Mouse (Mus musculus) layer of hippocampus, postnatal 10 days (tissue): Measurements from ENCODE around the gene Blmh. TPM values are rescaled to one million over a fixed set of nuclear protein-coding genes. Genes with fewer than 3 reads are reported as not detected.
A peak's percentile ranks its signal among the peaks of the same experiment; 100 is the strongest.
"Not testable (repeated sequence)": the region's sequence is repeated elsewhere in the genome, so short reads cannot be mapped to it uniquely, and the experiment has no call there.

Experiments used
- DNase-seq, 2 experiments: peaks; one replicate each; pipeline ENCODE4 v3.0.0; 2021; ENCODE audit warnings: low spot score in 2 of 2
- total RNA-seq, 2 experiments: library from RNA; stranded (reverse); gene quantifications; 2 replicates each; pipeline ENCODE4 v1.2.3; 2021

Blmh gene
- total RNA-seq, 2 experiments from 2014 or later: 85.0 to 91.7 TPM

- no peak for DNase-seq
These were observed 7.9 kb upstream of the Blmh start for GRCm38 (mm10) chr11:76916539-76917229.

- no peak for DNase-seq
These were observed 7.4 kb upstream of the Blmh start for GRCm38 (mm10) chr11:76917230-76917548.

- DNase-seq: no peak
These were observed 4.0 kb upstream of the Blmh start for GRCm38 (mm10) chr11:76920607-76921006.

GRCm38 (mm10) chr11:76928586-76928985 lies 4.0 kb downstream of the Blmh start:
- DNase-seq: not testable (repeated sequence)

- no peak for DNase-seq
These were observed 8.6 kb downstream of the Blmh start for GRCm38 (mm10) chr11:76933209-76933608.

- DNase-seq: no peak
These were observed 12.0 kb downstream of the Blmh start for GRCm38 (mm10) chr11:76936578-76936977.

- DNase-seq: no peak
These were observed 20.2 kb downstream of the Blmh start for GRCm38 (mm10) chr11:76944839-76945238.

- peak; percentile 95 to 96 for DNase-seq
These were observed 21.0 kb downstream of the Blmh start for GRCm38 (mm10) chr11:76945386-76946202.

GRCm38 (mm10) chr11:76946203-76946585 lies 21.6 kb downstream of the Blmh start:
- peak in 1 of 2 experiments; percentile 18 for DNase-seq

GRCm38 (mm10) chr11:76953536-76953935 lies 28.9 kb downstream of the Blmh start:
- DNase-seq: no peak

GRCm38 (mm10) chr11:76965703-76966102 lies 41.1 kb downstream of the Blmh start:
- DNase-seq: no peak

GRCm38 (mm10) chr11:76970328-76970727 lies 45.7 kb downstream of the Blmh start:
- no peak for DNase-seq

- DNase-seq: no peak
These were observed 50.2 kb downstream of the Blmh start for GRCm38 (mm10) chr11:76974680-76975319.

GRCm38 (mm10) chr11:76981570-76982141 lies 57.0 kb downstream of the Blmh start:
- DNase-seq: no peak

GRCm38 (mm10) chr11:76982415-76982814 lies 57.8 kb downstream of the Blmh start:
- DNase-seq: no peak

GRCm38 (mm10) chr11:76983641-76984040 lies 59.0 kb downstream of the Blmh start:
- no peak for DNase-seq

- DNase-seq: no peak
These were observed 59.6 kb downstream of the Blmh start for GRCm38 (mm10) chr11:76984173-76984572.

GRCm38 (mm10) chr11:76990839-76991238 lies 66.2 kb downstream of the Blmh start:
- no peak for DNase-seq

GRCm38 (mm10) chr11:76992886-76993285 lies 68.3 kb downstream of the Blmh start:
- DNase-seq: no peak

GRCm38 (mm10) chr11:76995966-76996672 lies 71.5 kb downstream of the Blmh start:
- peak in 1 of 2 experiments; percentile 17 for DNase-seq

- DNase-seq: peak; percentile 70 to 76
These were observed 72.7 kb downstream of the Blmh start for GRCm38 (mm10) chr11:76997305-76997704.
